Mouse (Mus musculus): ENCODE measurements around the gene Slc35d2. TPM values are rescaled to one million over a fixed set of nuclear protein-coding genes. Genes with fewer than 3 reads are reported as not detected.

The Slc35d2 gene
- polyA plus RNA-seq, 2 experiments, result 6.0 to 8.3 TPM

DNA sequence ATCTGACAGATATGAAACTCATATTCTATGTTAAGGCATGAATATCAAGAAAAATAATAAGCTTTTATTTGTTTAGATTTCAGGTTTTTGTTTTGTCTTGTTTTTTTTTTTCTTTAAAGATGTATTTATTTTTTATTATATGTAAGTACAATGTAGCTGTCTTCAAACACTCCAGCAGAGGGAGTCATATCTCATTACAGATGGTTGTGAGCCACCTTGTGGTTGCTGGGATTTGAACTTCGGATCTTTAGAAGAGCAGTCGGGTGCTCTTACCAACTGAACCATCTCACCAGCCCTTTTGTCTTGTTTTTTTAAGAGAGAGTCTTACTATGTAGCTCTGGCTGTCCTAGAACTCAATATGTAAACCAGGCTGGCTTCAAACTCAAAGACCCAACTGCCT is 11.7 kb downstream of the Slc35d2 start:
- H3K9ac ChIP-seq (ENCODE audit: low read depth, low read length, severe bottlenecking), result no peak overlapping the region
- H3K9me3 ChIP-seq (ENCODE audit: control insufficient read depth, low read length), result no peaks in the 10 kb centered on the region
- H3K4me3 ChIP-seq (replicated peaks; ENCODE audit: low read length), result no peak overlapping the region
- no peaks in the 10 kb centered on the region for H3K36me3 ChIP-seq (ENCODE audit: control insufficient read depth, insufficient read depth, low read length)
- H3K4me2 ChIP-seq (replicated peaks; ENCODE audit: low read depth, low read length, severe bottlenecking), result no peak overlapping the region
- DNase-seq (ENCODE audit: low spot score) (no peak), ATAC-seq (ENCODE audit: low FRiP score, low read depth) (no peak)
- no peak overlapping the region for H3K27ac ChIP-seq (replicated peaks; ENCODE audit: low read depth, low read length)
- no peak for TF ChIP-seq POLR2A (IDR thresholded peaks at IDR 0.05; ENCODE audit: borderline replicate concordance, extremely low read depth, insufficient read depth, insufficient read length)
- no peaks in the 10 kb centered on the region for H3K27me3 ChIP-seq (ENCODE audit: control insufficient read depth, insufficient read depth, low read length)
- H3K4me1 ChIP-seq (ENCODE audit: control insufficient read depth, insufficient read depth, low read length), result no peaks in the 10 kb centered on the region
- 51% methylated on average over 2 of the region's 2 CpGs for WGBS

DNA sequence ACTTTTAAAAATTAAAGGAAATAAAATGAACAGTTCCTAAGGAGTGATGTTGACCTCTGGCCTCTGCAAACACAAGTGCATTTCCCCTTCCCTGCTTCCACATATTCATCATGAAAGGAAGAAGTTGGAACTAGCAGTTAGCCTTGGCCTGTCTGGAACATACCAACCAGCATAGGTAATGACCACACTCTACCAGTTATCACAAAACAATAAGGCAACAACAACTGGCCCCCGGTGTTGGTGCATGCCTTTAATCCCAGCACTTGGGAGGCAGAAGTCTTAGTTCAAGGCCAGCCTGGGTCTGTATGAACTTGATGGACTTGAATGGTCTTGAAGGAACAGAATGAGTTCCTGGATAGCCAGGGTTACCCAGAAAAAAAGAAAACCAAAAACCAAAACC is 18.7 kb downstream of the Slc35d2 start:
- no peak for DNase-seq (ENCODE audit: low spot score)
- H3K4me3 ChIP-seq (replicated peaks; ENCODE audit: low read length), result no peak overlapping the region
- TF ChIP-seq POLR2A (IDR thresholded peaks at IDR 0.05; ENCODE audit: borderline replicate concordance, extremely low read depth, insufficient read depth, insufficient read length), result no peak
- no peaks in the 10 kb centered on the region for H3K36me3 ChIP-seq (ENCODE audit: control insufficient read depth, insufficient read depth, low read length)
- no peak overlapping the region for H3K4me2 ChIP-seq (replicated peaks; ENCODE audit: low read depth, low read length, severe bottlenecking)
- H3K27ac ChIP-seq (replicated peaks; ENCODE audit: low read depth, low read length), result no peak overlapping the region
- H3K9me3 ChIP-seq (ENCODE audit: control insufficient read depth, low read length), result no peaks in the 10 kb centered on the region
- no peak overlapping the region for H3K9ac ChIP-seq (ENCODE audit: low read depth, low read length, severe bottlenecking)
- no peaks in the 10 kb centered on the region for H3K27me3 ChIP-seq (ENCODE audit: control insufficient read depth, insufficient read depth, low read length)
- ATAC-seq (ENCODE audit: low FRiP score, low read depth), result no peak
- WGBS, result 93% methylated on average over 1 of the region's 1 CpGs
- no peaks in the 10 kb centered on the region for H3K4me1 ChIP-seq (ENCODE audit: control insufficient read depth, insufficient read depth, low read length)

DNA sequence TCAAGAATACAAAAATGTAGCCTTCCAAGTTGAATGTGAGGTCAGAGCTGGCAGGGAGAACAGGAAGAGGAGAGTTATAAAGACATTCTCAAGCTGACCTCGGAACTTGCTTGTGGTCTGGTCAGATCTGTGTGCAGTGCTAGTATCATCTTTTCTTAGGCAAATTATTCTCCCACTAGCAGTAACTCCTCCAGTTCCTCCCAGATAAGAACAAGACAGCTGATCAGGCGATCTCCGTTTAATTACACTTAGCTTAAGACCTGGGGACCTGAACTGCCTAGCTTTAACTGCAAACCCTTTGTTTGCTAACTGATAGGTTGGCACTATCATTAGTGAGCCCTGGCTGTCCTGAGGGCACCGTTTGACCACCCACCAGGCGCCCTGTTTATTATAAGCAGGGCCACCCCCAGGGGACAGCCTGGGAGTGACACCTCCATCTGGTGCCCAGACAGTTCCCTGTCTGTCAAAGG is 20.8 kb downstream of the Slc35d2 start:
- Histone ChIP-seq H3K9ac (ENCODE audit: low read depth, low read length, severe bottlenecking) (no peak overlapping the region), H3K4me1 (ENCODE audit: control insufficient read depth, insufficient read depth, low read length) (no peaks in the 10 kb centered on the region), H3K4me2 (replicated peaks; ENCODE audit: low read depth, low read length, severe bottlenecking) (no peak overlapping the region), H3K27me3 (ENCODE audit: control insufficient read depth, insufficient read depth, low read length) (no peaks in the 10 kb centered on the region), H3K36me3 (ENCODE audit: control insufficient read depth, insufficient read depth, low read length) (no peaks in the 10 kb centered on the region), H3K27ac (replicated peaks; ENCODE audit: low read depth, low read length) (no peak overlapping the region), H3K4me3 (replicated peaks; ENCODE audit: low read length) (no peak overlapping the region), H3K9me3 (ENCODE audit: control insufficient read depth, low read length) (no peaks in the 10 kb centered on the region)
- DNase-seq (ENCODE audit: low spot score) (no peak), ATAC-seq (ENCODE audit: low FRiP score, low read depth) (no peak)
- WGBS, result 20% methylated on average over 5 of the region's 5 CpGs
- no peak for TF ChIP-seq POLR2A (IDR thresholded peaks at IDR 0.05; ENCODE audit: borderline replicate concordance, extremely low read depth, insufficient read depth, insufficient read length)

DNA sequence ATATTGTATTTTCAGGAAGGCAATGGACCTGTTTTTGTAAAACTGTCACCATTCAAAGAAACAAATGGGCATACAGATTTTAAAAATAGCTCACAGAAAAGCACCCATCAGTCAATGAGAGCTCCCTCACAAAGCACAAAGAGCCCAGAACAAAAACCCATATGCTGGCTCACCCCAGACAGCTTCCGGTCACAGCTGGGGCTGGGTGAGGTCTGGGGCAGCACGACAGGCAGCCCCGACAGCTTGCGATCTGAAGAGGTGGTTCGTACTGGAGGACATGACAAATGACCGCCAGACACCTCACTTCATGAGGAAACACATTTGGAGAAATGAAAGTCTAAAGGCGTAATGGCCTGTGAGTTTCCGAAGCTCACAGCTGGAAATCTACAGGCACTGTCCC is 21.6 kb downstream of the Slc35d2 start:
- Histone ChIP-seq H3K36me3 (ENCODE audit: control insufficient read depth, insufficient read depth, low read length) (no peaks in the 10 kb centered on the region), H3K27ac (replicated peaks; ENCODE audit: low read depth, low read length) (no peak overlapping the region), H3K9ac (ENCODE audit: low read depth, low read length, severe bottlenecking) (no peak overlapping the region), H3K4me2 (replicated peaks; ENCODE audit: low read depth, low read length, severe bottlenecking) (no peak overlapping the region), H3K9me3 (ENCODE audit: control insufficient read depth, low read length) (no peaks in the 10 kb centered on the region), H3K4me1 (ENCODE audit: control insufficient read depth, insufficient read depth, low read length) (no peaks in the 10 kb centered on the region), H3K4me3 (replicated peaks; ENCODE audit: low read length) (no peak overlapping the region), H3K27me3 (ENCODE audit: control insufficient read depth, insufficient read depth, low read length) (no peaks in the 10 kb centered on the region)
- no peak for ATAC-seq (ENCODE audit: low FRiP score, low read depth)
- TF ChIP-seq POLR2A (IDR thresholded peaks at IDR 0.05; ENCODE audit: borderline replicate concordance, extremely low read depth, insufficient read depth, insufficient read length), result no peak
- no peak for DNase-seq (ENCODE audit: low spot score)
- 28% methylated on average over 8 of the region's 8 CpGs for WGBS

DNA sequence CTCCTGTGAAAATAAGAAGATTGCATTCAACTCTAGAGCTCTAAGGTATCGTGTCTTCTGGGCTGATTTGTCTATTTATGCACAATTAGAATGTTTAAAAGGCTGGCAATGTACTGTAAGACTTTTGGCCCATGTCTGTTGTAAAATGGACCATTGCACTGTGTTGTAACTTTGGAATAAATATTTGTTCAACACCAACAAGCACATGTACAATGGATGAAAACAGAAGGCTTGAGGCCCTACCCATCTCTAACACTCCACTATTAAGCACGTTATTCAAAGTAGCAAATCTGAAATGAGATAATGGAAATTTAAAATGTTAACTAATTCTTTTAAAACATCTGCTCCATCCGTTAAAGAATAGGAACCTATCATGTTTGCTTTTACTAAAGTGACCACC is 22.1 kb downstream of the Slc35d2 start:
- WGBS, result 73% methylated on average over 3 of the region's 3 CpGs
- no peak overlapping the region for H3K4me2 ChIP-seq (replicated peaks; ENCODE audit: low read depth, low read length, severe bottlenecking)
- no peak overlapping the region for H3K9ac ChIP-seq (ENCODE audit: low read depth, low read length, severe bottlenecking)
- no peaks in the 10 kb centered on the region for H3K27me3 ChIP-seq (ENCODE audit: control insufficient read depth, insufficient read depth, low read length)
- no peak for TF ChIP-seq POLR2A (IDR thresholded peaks at IDR 0.05; ENCODE audit: borderline replicate concordance, extremely low read depth, insufficient read depth, insufficient read length)
- H3K9me3 ChIP-seq (ENCODE audit: control insufficient read depth, low read length), result no peaks in the 10 kb centered on the region
- no peaks in the 10 kb centered on the region for H3K36me3 ChIP-seq (ENCODE audit: control insufficient read depth, insufficient read depth, low read length)
- ATAC-seq (ENCODE audit: low FRiP score, low read depth) (no peak), DNase-seq (ENCODE audit: low spot score) (no peak)
- H3K27ac ChIP-seq (replicated peaks; ENCODE audit: low read depth, low read length), result no peak overlapping the region
- H3K4me3 ChIP-seq (replicated peaks; ENCODE audit: low read length), result no peak overlapping the region
- no peaks in the 10 kb centered on the region for H3K4me1 ChIP-seq (ENCODE audit: control insufficient read depth, insufficient read depth, low read length)

DNA sequence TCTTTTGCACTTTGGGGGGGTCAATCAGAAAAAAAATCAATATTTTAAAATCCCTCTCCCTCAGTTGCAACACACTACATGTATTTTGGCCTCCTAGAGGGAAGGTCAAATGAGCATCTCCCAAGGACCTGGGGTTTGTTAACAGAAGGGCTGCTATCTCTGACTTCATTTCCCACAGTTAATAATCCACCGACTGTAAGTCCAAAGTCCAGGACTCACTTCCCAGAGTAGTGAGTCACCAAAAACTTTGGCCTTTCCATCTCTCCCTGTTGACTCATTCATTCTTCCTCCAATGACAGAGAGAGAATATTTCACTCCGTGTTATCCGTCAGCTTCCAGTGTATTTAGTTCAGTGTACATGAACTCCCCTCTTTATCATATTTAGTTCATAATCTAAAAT is 23.5 kb downstream of the Slc35d2 start:
- ATAC-seq (ENCODE audit: low FRiP score, low read depth) (no peak), DNase-seq (ENCODE audit: low spot score) (no peak)
- H3K9ac ChIP-seq (ENCODE audit: low read depth, low read length, severe bottlenecking), result no peak overlapping the region
- H3K4me3 ChIP-seq (replicated peaks; ENCODE audit: low read length), result no peak overlapping the region
- 86% methylated on average over 3 of the region's 3 CpGs for WGBS
- H3K36me3 ChIP-seq (ENCODE audit: control insufficient read depth, insufficient read depth, low read length), result no peaks in the 10 kb centered on the region
- no peaks in the 10 kb centered on the region for H3K9me3 ChIP-seq (ENCODE audit: control insufficient read depth, low read length)
- H3K4me1 ChIP-seq (ENCODE audit: control insufficient read depth, insufficient read depth, low read length), result no peaks in the 10 kb centered on the region
- no peak for TF ChIP-seq POLR2A (IDR thresholded peaks at IDR 0.05; ENCODE audit: borderline replicate concordance, extremely low read depth, insufficient read depth, insufficient read length)
- no peaks in the 10 kb centered on the region for H3K27me3 ChIP-seq (ENCODE audit: control insufficient read depth, insufficient read depth, low read length)
- no peak overlapping the region for H3K4me2 ChIP-seq (replicated peaks; ENCODE audit: low read depth, low read length, severe bottlenecking)
- H3K27ac ChIP-seq (replicated peaks; ENCODE audit: low read depth, low read length), result no peak overlapping the region
